Mouse (Mus musculus): Measurements from ENCODE around the gene Ifnar1.
"Not testable (repeated sequence)": the region's sequence is repeated elsewhere in the genome, so short reads cannot be mapped to it uniquely, and the experiment has no call there.

The Ifnar1 gene

DNA sequence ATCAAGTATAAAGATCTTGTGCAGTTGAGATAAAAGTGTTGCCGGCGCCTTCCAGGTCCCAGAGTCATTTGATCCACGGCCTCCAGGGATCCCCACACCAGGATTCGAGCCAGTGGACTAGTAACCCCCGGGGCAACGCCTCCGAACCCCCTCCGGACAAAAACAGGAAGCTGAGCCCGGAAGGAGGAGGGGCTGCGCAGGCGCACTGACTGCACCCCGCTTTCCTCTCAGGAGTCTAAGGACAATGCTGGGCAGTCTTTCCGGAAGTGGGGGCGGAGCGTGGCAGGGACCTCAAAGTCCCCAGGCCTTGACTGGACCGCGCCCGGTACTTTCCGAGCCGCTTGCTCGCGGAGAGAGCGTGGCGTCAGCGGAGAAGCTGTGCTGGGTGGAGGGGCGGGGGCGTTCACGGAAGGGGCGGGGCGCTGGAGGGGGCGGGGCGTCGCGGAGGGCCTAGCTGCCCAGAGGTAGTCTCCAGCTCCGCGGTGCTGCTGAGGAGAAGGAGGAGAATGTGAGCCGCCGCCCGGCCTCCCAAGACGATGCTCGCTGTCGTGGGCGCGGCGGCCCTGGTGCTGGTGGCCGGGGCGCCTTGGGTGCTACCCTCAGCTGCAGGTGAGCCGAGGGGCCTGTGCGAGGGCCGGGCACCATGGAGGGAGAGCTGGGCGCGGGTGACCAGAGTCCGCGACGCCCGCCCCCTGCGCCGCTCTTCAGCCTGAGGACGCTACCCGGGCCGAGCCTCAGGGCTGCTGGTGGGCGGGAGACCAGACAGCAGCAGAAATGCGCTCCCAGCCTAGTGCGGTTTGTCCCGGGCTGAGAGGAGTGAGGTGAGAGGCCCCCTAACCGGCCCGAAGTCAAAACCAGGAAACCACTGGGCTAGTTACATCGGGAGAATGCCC, at the start of gene Ifnar1:
Gene Ifnar1 (plus strand): TSS at position 431 of the 893 bp plus-strand sequence.
- peak; percentile 100 for DNase-seq (ENCODE audit: low read depth, low spot score)

DNA sequence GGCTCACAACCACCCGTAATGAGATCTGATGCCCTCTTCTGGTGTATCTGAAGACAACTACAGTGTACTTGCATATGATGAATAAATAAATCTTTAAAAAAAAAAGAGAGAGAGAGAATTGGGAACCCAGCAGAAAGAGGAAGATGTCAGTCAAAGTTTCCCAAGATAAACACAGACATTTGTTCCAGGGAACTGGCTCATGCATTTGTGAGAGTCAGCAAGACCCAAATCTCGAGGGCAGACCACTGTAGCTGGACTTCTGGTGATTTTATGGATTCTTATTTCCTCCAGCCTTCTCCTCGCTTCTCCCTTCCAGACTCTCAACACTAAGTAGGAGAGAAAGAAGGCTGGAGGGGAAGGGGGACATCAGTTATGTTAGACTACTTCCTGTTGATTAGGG, 47.0 kb upstream of the Ifnar1 start:
- no peak for DNase-seq (ENCODE audit: low read depth, low spot score)

DNA sequence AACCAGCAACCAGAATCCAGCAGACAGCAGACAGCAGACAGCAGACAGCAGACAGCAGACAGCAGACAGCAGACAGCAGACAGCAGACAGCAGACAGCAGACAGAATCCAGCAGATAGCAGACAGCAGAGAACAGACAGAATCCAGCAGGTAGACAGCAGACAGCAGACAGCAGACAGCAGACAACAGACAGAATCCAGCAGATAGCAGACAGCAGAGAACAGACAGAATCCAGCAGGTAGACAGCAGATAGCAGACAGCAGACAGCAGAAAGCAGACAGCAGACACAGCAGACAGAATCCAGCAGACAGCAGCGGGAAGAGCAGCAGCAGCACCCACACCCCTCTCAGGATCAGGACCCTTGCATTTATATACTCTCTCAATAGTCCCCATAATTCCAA, 46.4 kb upstream of the Ifnar1 start:
- DNase-seq (ENCODE audit: low read depth, low spot score) = not testable (repeated sequence)

DNA sequence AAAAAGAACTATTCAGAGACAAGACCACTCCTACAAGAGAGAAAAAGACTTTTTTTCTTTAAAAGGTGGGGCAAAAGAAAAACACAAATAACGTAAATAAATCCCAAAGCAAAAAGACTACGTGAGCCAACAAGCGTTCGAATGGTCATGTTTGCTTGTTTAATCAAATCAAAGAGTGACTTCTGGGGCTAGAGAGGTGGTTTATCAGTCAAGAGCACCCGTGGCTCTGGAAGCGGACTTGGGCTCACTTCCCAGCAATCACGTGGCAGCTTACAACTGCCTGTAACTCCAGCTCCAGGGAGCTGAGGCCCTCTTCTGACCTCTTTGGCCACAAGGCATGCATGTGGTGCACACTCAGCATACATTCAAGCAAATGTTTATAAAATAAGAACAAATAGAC, 43.7 kb upstream of the Ifnar1 start:
- peak; percentile 70 for DNase-seq (ENCODE audit: low read depth, low spot score)

DNA sequence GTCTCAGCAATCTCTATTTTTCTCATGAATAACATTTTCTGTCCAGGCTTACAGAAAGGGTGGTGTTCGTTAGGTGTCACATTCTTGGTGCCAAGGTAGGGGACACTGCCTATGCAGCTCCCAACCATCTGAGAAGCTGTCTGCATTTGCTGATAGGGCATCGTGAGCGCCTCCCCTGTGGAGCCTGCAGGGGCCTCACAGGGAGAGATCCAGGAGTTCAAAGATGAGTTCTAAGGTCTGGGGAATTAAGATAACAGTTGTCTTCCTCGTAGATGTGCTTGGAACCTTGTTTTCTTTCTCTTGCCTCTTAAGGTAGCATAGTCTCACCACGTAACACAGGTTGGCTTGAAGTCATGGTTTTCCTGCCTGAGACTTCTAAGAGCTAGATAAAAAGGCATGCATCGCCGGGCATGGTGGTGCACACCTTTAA, 43.2 kb upstream of the Ifnar1 start:
- DNase-seq (ENCODE audit: low read depth, low spot score) = no peak

DNA sequence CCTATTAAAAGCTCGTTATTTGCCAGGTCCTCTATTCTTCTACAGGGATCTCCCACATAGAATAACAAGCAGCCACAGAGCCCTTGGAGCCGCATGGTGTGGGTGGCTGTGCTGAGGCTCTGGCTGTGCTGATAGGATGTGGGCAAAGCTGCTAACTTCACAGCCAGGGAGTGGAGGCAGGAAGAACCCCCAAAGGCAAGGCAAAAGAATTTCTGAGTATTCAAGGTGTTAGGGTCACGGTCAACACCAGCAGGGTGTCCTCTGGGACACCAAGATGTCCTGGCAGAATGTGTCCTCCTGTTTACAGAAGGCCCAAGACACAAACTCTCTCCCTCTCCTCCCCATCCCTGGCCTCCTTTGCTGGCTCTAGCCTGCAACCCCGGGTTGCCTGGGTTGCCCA, 42.6 kb upstream of the Ifnar1 start:
- DNase-seq (ENCODE audit: low read depth, low spot score) = no peak

DNA sequence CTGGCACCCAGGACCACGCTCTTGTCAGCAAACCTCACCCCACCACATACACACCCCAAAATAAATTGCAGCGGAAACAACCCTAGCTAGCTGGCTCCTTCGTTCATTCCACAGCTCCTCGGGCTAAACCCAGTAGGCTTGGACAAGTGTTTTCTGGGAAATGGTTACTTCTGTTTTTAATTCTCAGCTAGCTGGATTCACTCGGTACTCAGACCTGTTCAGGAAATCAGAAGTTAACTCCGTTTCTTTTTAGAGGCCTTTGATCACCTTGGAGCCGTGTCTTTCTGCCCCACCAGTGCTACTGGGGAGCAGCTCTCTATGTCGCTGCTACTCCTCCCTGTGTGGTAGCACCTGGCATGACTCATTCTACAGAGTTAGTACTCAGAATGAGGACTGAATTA, 41.8 kb upstream of the Ifnar1 start:
- DNase-seq (ENCODE audit: low read depth, low spot score) = no peak

DNA sequence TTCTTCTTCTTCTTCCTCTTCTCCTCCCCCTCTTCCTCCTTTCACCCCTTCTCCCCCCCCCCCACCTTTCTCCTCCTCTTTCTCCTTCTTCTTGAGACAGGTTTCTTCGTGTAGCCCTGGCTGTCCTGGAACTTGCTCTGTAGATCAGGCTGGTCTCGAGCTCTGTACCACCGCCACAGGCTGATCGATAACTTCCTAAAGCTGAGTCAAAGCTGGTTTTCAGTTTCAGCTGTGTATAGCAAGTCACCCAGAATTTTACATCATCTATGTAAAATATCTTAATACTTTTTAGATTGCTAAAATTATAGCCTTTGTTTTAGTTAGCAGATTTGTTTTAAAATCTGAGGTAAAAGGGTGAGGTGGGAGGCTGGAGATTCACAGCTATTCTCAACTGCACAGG, 40.2 kb upstream of the Ifnar1 start:
- no peak for DNase-seq (ENCODE audit: low read depth, low spot score)

DNA sequence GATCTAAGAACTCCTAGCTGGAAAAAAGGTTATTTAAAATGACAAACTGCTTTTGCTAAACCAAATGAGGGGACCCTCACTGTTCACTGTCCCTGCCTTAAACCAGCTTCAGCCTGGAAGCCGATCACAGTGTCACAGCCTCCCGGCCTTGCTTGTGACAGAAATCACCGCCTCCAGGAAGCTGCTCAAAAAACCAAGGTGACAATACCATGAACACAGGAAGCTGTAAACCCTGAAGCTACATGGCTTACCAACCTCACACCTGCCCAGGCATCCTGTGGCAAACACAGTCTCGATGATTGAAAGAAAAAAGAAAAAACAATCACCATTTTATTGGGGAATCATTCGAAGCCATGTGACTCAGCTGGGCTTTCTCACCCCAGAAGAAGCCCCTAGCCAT, 39.5 kb upstream of the Ifnar1 start:
- no peak for DNase-seq (ENCODE audit: low read depth, low spot score)

DNA sequence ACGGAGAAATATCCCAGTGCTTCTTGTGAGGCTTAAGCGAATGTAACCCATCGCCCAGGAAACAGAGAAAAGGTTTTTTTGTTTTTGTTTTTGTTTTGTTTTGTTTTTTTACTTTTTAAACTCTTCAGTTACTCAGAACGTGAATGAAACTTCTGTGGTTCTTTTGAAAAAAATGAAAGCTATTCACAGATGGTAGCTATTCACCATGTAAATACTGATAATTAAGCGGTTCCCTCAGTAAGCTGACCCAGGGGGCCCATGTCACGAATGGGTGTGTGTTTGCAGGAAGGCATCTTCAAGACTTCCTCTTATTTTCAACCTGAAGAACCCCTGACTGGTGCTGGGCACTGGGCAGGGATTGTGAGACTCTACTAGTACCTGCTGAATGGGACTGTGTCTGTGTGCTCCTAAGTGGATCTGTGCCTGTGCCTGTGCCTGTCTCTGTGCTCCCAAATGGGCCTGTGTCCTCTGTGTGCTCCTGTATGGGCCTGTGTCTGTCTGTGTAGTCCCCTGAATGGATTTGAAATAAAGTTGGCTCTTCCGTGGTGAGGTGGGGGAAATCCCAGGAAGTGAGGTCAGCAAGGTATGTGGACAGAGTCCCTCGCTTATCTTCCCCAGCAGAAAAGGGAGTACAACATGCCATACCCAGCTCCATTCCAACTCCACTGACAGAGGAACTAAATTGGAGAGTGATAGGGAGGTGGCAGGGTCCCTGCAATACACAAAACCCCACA, 38.1 kb upstream of the Ifnar1 start:
- DNase-seq (ENCODE audit: low read depth, low spot score) = no peak

DNA sequence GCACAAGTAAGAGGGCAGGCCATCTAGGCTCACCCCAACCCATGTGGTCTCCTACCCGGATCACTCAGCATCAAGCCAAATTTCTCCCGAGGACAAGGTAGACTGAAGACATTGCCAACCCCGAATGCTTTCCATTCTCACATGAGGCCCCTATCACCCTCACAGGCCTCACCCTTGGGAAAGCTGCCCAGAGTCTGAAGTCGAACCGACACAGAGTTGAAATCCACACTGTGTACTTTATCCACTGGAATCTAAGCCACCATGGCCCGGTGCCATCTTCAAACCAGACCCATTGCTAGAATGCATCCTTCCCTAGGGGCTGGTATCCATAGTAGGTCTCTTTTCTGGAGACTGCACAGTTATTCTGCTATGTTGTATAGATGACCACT, 37.5 kb upstream of the Ifnar1 start:
- DNase-seq (ENCODE audit: low read depth, low spot score) = no peak

DNA sequence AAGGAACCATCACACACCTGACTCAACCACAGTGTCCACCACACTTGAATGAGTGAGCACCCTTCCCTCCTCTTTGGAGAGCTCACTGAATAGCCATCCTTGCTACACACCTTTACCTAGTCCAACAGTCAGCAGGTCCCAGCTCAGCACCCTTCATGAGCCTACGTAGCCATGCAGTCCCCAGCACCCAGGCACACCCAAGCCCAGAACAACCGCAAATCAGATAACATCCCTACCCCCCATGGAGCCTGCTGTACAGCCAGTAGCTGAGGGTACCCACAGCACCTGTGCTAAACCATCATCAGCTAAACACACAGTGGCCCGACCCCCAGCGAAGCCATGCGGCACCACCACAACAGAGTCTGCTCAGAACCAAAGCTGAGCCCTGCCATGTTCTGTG, 37.0 kb upstream of the Ifnar1 start:
- DNase-seq (ENCODE audit: low read depth, low spot score) = no peak

DNA sequence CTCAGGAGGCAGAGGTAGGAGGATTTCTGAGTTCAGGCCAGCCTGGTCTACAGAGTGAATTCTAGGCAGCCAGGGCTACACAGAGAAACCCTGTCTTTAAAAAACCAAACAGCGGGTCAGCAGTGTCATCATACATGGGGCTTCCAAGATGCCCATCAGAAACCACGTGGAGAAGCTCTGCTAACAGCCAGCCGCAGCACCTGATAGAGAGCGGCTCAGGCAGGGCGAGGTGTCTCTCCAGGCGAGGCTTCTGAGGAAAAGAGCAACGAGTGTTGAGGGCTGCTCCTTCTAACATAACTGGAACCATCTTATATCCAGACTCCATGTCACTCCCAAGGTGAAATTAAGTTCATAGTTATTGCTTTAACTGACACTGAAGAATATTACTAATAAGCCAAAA, 36.1 kb upstream of the Ifnar1 start:
- DNase-seq (ENCODE audit: low read depth, low spot score) = no peak

DNA sequence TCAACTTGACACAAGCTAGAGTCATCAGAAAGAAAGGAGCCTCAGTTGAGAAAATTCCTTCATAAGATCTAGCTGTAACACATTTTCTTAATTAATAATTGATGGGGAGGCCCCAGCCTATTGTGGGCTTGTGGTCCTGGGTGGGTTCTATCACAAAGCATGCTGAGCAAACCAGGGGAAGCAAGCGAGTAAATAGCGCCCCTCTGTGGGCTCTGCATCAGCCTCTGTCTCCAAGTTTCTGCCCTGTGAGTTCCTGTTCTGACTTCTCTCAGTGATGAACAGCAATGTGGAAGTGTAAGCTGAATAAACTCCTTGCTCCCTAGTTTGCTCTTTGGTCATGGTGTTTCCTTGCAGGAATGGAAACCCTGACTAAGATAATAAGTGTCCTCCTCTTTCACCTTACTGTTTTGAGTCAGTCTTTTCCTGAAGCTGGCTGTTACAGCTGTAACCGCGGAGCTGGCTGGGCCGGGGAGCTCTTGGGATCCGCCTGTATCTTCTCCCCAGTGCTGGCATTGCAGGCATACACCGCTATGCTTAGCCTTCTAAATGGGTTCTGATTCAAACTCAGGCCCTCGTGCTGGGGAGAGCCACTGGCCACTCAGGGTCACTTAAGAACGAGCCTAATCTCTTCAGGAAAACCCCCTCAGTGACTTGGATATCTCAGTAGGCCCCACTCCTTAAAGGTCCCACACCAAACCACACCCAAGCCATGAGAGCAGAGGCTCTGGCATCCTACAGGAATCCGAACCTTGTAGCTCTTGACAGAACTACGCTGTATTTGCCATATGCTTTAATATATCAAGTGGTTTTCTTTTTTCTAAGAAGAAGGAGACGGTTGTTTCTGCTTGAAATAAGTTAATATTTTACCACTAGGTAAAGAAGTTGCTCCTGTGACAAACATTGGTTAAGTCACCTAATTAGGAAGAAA, 34.6 kb upstream of the Ifnar1 start:
- DNase-seq (ENCODE audit: low read depth, low spot score) = no peak

DNA sequence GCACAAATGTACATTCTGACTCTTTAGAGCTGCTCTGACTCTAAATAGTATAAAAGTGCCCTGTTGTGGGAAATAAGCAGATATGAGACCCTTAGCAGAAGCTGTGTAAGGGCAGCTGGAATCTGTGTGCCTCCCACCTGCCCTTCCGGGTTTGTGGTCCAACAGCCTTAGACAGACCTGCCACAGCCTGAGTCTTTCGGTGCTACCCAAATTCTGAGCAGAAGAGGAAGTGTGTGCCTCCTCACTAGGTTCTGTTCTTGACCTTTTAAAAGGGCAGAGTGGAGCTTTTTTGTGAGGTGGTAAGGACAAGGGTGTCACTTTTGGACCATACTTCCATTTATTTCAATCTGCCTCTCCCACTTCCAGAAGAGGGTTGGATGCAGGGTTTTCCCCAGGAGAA, 33.1 kb upstream of the Ifnar1 start:
- DNase-seq (ENCODE audit: low read depth, low spot score) = no peak

DNA sequence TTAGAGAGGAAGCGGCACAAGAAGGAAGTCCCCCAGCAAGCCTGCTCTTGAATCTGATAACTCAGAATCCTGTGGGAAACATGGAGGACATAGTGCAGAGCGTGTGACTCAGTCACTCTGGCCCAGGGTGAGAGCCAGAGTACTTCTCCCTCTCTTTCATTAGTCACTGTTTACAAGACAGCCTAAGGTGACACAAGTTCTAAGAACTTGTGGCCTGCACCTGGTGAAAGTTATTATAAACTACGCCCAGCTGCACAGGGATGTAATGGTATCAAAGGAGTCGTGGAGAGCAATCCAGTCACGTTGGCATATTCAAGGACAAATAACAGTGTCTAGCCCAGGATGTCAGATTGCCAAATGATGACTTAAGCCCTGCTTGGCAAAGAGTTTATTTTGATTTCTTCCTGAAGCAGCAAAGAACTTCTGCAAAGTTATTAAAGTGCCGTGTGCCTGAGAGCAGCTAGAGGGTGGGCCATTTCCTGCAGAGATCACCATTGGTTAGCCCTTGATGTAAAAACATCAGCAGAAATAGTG, 32.6 kb upstream of the Ifnar1 start:
- DNase-seq (ENCODE audit: low read depth, low spot score) = peak; percentile 44

DNA sequence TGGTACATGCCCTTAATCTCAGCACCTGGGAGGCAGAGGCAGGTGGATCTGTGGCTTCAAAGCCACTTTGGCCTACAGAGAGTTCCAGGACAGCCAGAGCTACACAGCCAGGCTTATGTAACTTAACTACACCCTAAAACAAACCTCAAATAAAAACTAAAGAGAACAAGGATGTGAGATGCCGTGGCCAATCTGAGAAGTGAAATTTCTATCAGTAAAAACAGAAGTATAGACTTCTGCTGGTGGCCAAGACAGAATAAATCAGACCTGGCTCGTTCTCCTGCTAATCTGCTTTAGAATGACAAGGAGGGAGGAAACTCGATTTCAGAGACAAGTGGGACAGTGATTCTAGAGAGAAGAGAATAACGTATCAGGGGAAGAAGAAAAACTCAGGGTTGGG, 29.2 kb upstream of the Ifnar1 start:
- DNase-seq (ENCODE audit: low read depth, low spot score) = no peak

DNA sequence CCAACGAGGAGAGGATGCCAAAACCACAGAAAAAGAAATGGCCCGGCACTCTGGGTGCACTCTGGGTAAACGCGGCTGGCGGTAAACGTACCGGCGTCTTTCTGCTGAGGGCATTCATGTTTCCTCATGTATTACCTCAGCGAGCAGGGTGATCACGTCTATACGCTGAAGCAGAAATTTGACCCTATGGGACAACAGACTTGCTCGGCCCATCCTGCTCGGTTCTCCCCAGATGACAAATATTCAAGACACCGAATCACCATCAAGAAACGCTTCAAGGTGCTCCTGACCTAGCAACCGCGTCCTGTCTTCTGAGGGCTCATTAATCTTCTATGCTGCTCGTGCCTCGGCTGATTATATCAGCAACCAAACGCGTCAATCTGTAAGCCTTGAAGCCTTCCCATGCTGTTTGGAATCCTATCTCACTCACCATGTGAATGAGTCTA, 26.7 kb upstream of the Ifnar1 start:
- no peak for DNase-seq (ENCODE audit: low read depth, low spot score)

DNA sequence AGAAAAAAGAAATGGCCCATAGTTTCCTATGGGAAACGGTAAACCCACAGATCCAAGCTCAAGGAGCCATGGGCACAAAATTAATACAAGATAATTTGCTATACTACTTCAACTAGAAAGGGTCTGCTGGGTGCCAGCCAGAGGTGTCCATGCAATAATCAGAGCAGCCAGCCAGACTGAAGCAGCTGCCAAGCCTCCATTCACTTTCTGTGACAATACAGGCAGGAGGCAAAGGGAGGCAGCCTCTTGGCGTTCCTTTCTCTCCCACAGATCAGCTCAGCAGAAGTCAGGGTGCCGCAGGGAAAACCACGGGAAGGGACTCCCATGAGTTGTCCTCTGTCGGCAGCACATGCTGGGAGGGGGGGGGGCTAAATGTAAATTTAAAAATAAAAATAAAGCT, 26.1 kb upstream of the Ifnar1 start:
- no peak for DNase-seq (ENCODE audit: low read depth, low spot score)

DNA sequence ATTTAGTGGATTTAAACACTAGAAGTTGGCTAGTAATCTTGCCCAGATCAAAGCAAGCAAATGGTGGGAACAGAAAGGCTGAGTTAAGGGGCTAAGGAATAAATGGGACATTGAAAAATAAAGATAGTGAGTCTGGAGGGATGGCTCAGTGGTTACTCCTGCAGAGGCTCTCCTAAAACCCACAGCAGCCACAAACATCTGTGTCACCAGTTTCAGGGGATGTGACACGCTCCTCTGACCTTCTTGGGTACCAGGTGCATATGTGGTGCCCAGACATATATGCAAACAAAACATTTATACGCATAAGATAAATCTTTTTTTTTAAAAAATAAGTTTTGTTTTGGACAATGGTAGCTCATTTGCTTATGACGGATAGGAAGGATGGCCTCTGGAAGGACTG, 25.6 kb upstream of the Ifnar1 start:
- no peak for DNase-seq (ENCODE audit: low read depth, low spot score)

DNA sequence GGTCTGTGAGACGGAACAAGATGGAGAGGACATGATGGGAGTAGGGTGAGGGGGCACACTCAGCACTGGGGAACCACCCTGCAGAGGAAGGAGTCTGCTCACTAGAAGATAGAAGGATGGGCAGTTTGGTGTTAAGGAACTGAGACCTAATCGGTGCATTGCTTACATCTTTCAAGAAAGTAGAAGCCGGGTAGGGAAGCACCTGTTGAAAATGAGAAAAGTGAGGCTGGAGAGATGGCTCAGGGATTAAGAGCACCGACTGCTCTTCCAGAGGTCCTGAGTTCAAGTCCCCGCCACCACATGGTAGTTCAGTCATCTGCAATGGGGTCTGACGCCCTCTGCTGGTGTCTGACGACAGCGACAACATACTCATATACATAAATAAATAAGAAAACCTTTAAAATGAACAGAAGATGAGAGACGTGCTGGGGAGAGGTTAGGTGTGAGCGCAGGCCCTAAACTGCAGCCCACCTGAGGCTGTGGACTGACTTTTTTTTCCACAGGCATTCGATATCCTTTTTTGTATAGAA, 25.1 kb upstream of the Ifnar1 start:
- DNase-seq (ENCODE audit: low read depth, low spot score) = no peak

All from skeletal muscle tissue, adult 2 months (tissue).